Mouse (Mus musculus) bone marrow, adult 2 months (tissue): ENCODE data around the gene Prr7.

Source experiments
- CTCF ChIP-seq: fragments of 200-500 bp; IDR thresholded peaks from 2 replicates; pipeline ENCODE4 v1.5.1; 2011; ENCODE audit warnings: low read length, control low read depth; ENCODE audit not compliant: control insufficient read depth, insufficient read depth
- POLR2A ChIP-seq: fragments of 200-500 bp; IDR thresholded peaks from 2 replicates; pipeline ENCODE4 v1.6.1; 2011; ENCODE audit warnings: low read depth, mild to moderate bottlenecking, control low read depth, low read length, borderline replicate concordance; ENCODE audit not compliant: control insufficient read depth

GRCm38 (mm10) chr13:55420933-55421800 is 42.9 kb upstream of the Prr7 start:
- peak; percentile 95 for TF ChIP-seq CTCF
- TF ChIP-seq POLR2A, result peak; percentile 5; the same call in 1 of the 2 replicates
